Mouse (Mus musculus): ENCODE results near the gene Fgfr2. TPM values are rescaled to one million over a fixed set of nuclear protein-coding genes. Genes with fewer than 3 reads are reported as not detected.

Gene Fgfr2
- total RNA-seq, 2 experiments from 2014 or later = 1.7 to 3.7 TPM

- no peak for ATAC-seq (replicated peaks; ENCODE audit: low FRiP score, poor library complexity, severe bottlenecking)
Measured at GRCm38 (mm10) chr7:132196581-132196980, 926.6 kb downstream of the Fgfr2 start.

GRCm38 (mm10) chr7:132193606-132194005, 929.5 kb downstream of the Fgfr2 start:
- ATAC-seq (replicated peaks; ENCODE audit: low FRiP score, poor library complexity, severe bottlenecking) = no peak

GRCm38 (mm10) chr7:132187456-132187855, 935.7 kb downstream of the Fgfr2 start:
- no peak for ATAC-seq (replicated peaks; ENCODE audit: low FRiP score, poor library complexity, severe bottlenecking)

- ATAC-seq (replicated peaks; ENCODE audit: low FRiP score, poor library complexity, severe bottlenecking) = no peak
Measured at GRCm38 (mm10) chr7:132183892-132184404, 939.2 kb downstream of the Fgfr2 start.

- ATAC-seq (replicated peaks; ENCODE audit: low FRiP score, poor library complexity, severe bottlenecking) = no peak
Measured at GRCm38 (mm10) chr7:132181586-132182198, 941.5 kb downstream of the Fgfr2 start.

GRCm38 (mm10) chr7:132181042-132181441, 942.1 kb downstream of the Fgfr2 start:
- no peak for ATAC-seq (replicated peaks; ENCODE audit: low FRiP score, poor library complexity, severe bottlenecking)

GRCm38 (mm10) chr7:132179049-132179448, 944.1 kb downstream of the Fgfr2 start:
- ATAC-seq (replicated peaks; ENCODE audit: low FRiP score, poor library complexity, severe bottlenecking) = no peak

GRCm38 (mm10) chr7:132174787-132175186, 948.4 kb downstream of the Fgfr2 start:
- no peak for ATAC-seq (replicated peaks; ENCODE audit: low FRiP score, poor library complexity, severe bottlenecking)

GRCm38 (mm10) chr7:132174296-132174695, 948.9 kb downstream of the Fgfr2 start:
- no peak for ATAC-seq (replicated peaks; ENCODE audit: low FRiP score, poor library complexity, severe bottlenecking)

- no peak for ATAC-seq (replicated peaks; ENCODE audit: low FRiP score, poor library complexity, severe bottlenecking)
Measured at GRCm38 (mm10) chr7:132172220-132172619, 950.9 kb downstream of the Fgfr2 start.

GRCm38 (mm10) chr7:132171716-132172115, 951.4 kb downstream of the Fgfr2 start:
- ATAC-seq (replicated peaks; ENCODE audit: low FRiP score, poor library complexity, severe bottlenecking) = no peak

- ATAC-seq (replicated peaks; ENCODE audit: low FRiP score, poor library complexity, severe bottlenecking) = no peak
Measured at GRCm38 (mm10) chr7:132169419-132170169, 953.6 kb downstream of the Fgfr2 start.

GRCm38 (mm10) chr7:132167239-132167638, 955.9 kb downstream of the Fgfr2 start:
- no peak for ATAC-seq (replicated peaks; ENCODE audit: low FRiP score, poor library complexity, severe bottlenecking)

- no peak for ATAC-seq (replicated peaks; ENCODE audit: low FRiP score, poor library complexity, severe bottlenecking)
Measured at GRCm38 (mm10) chr7:132162254-132162653, 960.9 kb downstream of the Fgfr2 start.

- no peak for ATAC-seq (replicated peaks; ENCODE audit: low FRiP score, poor library complexity, severe bottlenecking)
Measured at GRCm38 (mm10) chr7:132158321-132159025, 964.7 kb downstream of the Fgfr2 start.

GRCm38 (mm10) chr7:132154368-132154961, 968.7 kb downstream of the Fgfr2 start, which contains the start of gene Cpxm2:
TSS of gene Cpxm2 (minus strand) at chr7:132154739.
- no peak for ATAC-seq (replicated peaks; ENCODE audit: low FRiP score, poor library complexity, severe bottlenecking)

GRCm38 (mm10) chr7:132153725-132154147, 969.4 kb downstream of the Fgfr2 start:
- no peak for ATAC-seq (replicated peaks; ENCODE audit: low FRiP score, poor library complexity, severe bottlenecking)

- no peak for ATAC-seq (replicated peaks; ENCODE audit: low FRiP score, poor library complexity, severe bottlenecking)
Measured at GRCm38 (mm10) chr7:132145227-132145800, 977.8 kb downstream of the Fgfr2 start.

- ATAC-seq (replicated peaks; ENCODE audit: low FRiP score, poor library complexity, severe bottlenecking) = no peak
Measured at GRCm38 (mm10) chr7:132128687-132129086, 994.5 kb downstream of the Fgfr2 start.

- ATAC-seq (replicated peaks; ENCODE audit: low FRiP score, poor library complexity, severe bottlenecking) = no peak
Measured at GRCm38 (mm10) chr7:132124948-132125347, 998.2 kb downstream of the Fgfr2 start.
